Mouse (Mus musculus): Measurements from ENCODE around the gene Bcl2l2. TPM values are rescaled to one million over a fixed set of nuclear protein-coding genes. Genes with fewer than 3 reads are reported as not detected.

Bcl2l2 gene
- total RNA-seq, 1 experiment from 2014 or later, result 62.2 TPM

DNA sequence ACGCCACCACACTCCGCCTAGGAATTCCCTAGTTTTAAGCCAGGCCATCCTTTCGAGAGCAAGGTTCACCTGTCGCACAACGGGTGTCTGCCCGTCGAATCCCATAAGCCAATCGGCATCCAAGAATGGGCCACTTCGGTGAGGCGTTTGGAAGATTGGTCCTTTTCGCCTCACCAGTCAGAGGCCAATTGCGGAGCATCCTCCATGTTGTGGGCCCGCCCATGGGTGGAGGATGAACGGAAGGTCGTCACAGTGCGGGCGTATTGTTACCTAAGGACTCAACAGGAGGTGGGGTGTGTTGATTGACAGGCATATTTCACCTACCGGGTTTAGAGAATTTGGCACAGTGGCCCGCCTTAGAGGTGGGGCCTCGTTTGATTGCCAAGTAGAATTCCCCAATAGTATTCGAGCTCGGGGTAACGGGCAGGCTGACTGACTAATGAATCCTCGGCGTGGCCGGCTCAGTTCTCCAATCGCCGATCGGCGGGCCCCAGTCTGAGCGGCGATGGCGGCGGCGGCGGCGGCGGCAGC is 10.5 kb downstream of the Bcl2l2 start:
- peak; percentile 93 for DNase-seq

GRCm38 (mm10) chr14:54894296-54895151 is 11.3 kb downstream of the Bcl2l2 start:
- peak; percentile 78 for DNase-seq

DNA sequence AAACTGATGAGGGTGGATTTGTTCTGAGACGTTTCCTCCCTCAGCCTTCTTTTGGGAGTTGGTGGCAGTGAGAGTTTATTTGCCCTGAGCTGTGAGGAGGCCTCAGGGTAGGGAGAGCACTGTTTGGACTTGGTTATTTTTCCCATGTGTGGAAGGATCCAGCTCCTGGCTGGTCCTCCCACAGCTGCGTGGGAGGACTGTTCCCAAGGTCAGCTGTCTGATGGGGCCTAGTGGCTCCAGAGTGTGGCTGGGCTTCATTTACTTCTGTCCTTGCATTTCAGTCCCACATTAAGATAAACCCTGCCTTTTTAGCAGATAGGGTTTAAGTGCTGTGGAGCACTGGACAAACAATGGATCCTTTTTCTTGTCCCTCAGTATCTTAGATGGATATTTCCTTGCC is 14.3 kb downstream of the Bcl2l2 start:
- no peak for DNase-seq

DNA sequence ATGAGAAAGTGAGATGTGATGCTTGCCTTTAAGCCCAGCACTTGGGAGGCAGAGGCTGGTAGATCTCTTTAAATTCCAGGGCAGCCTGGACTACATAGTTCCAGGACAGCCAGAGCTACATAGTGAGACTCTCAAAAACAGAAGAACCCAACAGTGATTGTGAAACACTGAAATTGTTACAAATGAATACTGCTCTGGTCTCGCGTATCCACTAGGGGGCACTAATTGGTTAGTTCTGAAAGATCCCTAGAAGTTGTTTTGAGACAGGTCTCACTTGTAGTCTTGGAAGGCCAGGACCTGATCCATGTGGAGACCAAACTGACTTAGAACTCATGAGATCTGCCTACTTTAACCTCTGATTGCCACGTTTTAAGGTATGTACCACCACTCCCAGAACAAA is 17.2 kb downstream of the Bcl2l2 start:
- DNase-seq, result peak; percentile 42

- DNase-seq, result no peak
These were observed 20.5 kb downstream of the Bcl2l2 start for GRCm38 (mm10) chr14:54903641-54904040.

GRCm38 (mm10) chr14:54908682-54909081 is 25.5 kb downstream of the Bcl2l2 start:
- DNase-seq, result no peak

DNA sequence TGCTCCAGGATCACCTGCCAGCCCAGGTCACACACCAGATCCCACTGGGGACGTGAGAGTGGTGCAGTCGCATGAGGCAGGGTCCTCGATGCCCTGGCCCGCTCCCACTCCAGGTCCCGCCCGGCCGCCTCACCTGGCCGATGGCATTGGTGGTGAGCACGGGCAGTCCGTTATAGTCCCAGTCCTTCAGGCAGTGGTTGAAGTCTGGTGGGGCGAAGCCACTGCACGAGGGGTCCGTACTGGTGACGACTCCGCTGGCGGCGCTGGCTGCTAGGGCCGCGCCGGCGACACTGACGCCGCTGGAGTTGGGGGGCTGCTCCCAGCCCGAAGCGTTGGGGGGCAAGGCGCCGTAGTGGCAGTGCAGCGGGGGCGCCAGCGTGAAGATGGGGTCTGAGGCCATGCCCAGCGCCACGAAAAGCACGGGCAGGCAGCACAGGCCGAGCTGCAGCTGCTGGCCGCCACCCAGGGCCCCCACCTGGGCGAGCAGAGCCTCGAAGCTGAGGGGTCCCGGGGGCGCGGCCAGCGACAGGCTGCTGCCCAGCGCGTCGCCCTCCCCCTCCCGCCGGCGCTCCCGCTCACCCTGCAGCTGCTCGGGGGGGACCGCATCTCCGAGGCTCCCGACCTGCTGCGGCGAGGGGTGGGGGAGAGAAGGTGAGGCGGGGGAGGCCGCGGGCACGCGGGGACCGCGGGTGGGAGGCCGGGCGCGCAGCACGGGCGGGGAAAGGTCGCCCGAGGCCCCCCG is 29.1 kb downstream of the Bcl2l2 start:
- DNase-seq, result peak; percentile 23

DNA sequence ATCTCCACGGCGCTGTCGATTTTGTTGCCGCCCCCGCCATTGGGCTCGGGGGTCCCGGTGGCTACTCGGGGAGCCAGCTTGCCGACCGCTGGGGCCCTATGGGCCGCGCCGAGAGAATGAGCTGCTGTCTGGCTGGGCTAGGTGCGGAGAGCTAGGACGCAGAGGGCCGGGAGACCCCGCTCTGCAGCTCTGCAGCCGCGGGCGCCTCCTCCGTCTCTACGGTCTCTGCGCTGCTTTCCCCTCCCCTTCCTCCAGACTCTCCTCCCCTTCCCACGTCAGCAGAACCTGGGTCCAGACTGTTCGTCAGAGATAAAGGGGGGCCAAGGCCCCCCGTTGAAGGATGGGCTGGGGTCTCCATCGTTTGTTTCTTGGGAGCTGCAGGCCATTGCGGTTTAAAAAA is 29.7 kb downstream of the Bcl2l2 start, which contains the start of gene Slc22a17:
Slc22a17 (minus strand) TSS at position 247 of the 400 bp plus-strand sequence.
- DNase-seq, result peak; percentile 68

DNA sequence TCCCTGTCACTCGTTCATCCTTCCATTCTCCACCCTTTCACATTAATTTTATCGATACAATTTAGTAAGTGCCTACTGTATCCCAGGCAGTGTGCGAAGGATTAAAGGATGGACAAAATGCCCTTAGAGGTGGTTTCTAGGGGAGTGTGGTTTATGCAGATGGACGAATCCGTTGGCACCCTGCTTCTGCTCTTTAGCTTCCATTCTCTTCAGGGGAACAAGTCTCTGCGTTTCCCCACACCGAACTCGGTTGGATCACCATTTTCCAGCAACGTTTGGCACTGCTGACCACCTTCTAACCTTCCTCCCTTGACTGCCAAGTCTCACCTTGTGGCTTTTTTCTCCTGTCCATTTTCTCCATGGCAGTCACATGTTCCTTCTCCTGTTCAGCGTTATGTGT is 30.2 kb downstream of the Bcl2l2 start:
- no peak for DNase-seq

DNA sequence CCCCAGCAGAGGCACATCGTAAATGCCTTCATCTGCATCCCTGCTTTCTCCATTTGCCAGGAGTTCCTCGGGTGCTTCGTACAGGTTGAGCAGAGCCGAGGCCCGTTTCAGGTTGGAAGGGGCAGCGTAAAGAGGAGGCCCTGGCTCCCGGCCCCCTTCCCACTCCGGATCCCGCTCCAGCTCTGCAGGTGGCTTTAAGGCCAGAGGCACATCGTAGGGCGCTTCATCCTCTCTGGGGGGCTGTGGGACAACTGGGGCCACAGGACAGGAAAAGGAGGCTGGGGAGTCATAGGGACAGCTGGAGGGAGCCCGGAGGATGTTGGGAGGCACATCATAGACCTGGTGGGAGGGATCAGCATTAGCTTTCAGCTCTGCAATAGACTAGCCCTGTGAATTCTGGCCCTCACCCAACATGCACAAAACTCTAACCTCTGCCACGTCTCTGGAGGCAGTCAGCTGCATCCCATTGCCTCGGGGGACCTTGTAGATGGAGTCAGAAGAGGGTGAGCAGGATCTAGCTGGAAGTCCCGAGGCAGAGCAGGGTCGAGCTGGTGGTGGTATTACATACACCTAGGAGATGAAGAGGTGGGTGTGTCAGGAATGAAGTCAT is 37.0 kb downstream of the Bcl2l2 start:
- no peak for DNase-seq

GRCm38 (mm10) chr14:54924641-54925348 is 41.6 kb downstream of the Bcl2l2 start:
- no peak for DNase-seq

GRCm38 (mm10) chr14:54925349-54926342 is 42.5 kb downstream of the Bcl2l2 start, which contains the start of gene Efs:
Efs (minus strand) TSS chr14:54926126.
- DNase-seq, result peak; percentile 53

- peak; percentile 33 for DNase-seq
These were observed 43.4 kb downstream of the Bcl2l2 start for GRCm38 (mm10) chr14:54926401-54927158.

- no peak for DNase-seq
These were observed 44.1 kb downstream of the Bcl2l2 start for GRCm38 (mm10) chr14:54927296-54927695.

DNA sequence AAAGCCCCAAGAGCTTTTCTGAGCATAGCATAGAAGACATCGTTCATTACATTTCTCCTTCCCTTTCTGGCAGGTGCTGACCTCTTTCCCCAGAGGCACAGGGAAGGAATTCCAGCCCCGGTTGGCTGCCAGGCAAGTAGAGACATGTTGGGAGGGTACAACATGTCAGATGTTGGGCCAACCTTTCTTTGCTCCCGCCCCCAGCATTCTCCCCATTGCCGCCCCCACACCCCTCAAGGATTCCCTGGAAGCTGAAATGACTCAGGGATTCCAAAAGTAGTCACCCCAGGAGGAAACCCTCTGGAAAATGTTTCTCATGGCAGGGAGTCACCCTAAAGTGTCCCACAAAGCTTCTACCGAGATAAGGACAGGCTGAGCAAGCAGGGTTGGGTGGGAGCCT is 46.6 kb downstream of the Bcl2l2 start:
- DNase-seq, result no peak

DNA sequence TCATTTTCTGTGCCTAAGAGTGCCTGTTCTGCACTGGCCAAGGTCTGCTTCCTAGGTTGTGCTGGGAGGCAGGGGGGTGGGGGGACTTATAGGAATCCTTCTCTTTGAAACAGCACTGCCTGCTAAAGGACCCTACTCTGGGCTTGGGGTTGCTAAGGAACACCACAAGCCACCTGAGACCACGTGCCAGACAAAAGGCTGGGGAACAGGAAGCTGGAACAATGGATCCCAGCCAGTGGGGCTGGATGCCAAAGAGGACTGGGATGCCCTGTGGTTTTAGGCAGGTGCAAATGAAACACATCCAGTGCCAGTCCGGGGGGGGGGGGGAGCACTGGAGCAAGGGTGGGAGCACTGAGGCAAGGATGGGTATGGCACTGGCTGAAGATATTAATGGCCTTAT is 47.3 kb downstream of the Bcl2l2 start:
- DNase-seq, result no peak

DNA sequence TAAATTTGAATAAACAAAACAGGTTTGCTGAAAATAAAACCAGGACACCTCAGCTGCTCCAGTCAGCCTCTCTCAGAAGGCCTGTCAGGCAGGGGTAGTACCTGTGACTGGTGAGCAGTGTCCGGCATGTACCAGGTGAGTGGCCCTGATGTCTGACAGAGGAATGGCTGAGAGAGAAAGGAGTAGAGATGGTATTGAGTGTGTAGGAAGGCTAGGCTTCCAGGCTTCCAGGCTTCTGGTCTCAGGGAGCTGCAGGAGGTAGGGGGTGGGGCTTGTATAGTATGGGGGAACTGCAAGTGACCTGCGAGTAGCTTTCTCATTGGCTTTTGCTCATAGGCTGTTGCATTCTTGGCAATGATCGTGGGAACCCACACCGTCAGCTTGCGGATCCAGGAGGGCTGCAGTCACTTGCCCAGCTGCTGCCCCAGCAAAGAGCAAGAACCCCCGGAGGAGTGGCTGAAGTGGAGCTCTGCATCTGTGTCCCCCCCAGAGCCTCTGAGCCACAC is 49.5 kb downstream of the Bcl2l2 start, which contains the start of gene Il25:
Il25 (plus strand) TSS at position 51 of the 506 bp plus-strand sequence.
- DNase-seq, result no peak

- DNase-seq, result no peak
These were observed 53.0 kb downstream of the Bcl2l2 start, which contains the start of gene Cmtm5 for GRCm38 (mm10) chr14:54935904-54936830. Cmtm5 (plus strand) TSS chr14:54936261.

All from adrenal gland, postnatal 25 days (tissue).